Comparison of ENCODE assay signal across 24 mouse cellular contexts in the genomic region with DNA sequence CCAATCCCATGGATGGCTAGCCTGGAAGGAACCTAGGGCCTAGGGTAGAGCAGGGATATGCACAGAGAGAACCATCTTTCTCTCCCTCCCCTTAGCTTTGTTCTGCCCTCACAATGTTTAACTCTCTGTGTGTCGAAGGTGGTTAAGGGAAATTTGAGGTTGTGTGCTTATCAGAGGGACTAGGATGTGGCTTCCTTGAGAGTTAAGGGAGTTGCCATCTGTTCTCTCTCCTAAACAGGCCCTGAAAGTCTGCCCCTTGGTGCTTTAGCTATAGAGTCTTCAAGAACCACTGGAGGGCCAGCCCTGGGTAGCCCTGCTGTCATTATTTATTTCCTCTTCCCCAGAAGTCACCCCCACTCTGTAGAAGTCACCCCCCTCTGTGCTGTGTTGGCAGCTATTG. TPM values are rescaled to one million over a fixed set of nuclear protein-coding genes. Genes with fewer than 3 reads are reported as not detected.
DNase-seq lines count a peak whose midpoint lies in the region; ATAC-seq and TF ChIP-seq lines count a peak whose summit lies in the region.
"Had no signal": no experiment of that assay in that cellular context is flagged by ENCODE, and none has a peak within 500 bp of the region (broad histone marks: within the 10 kb centered on the region; RNA-seq: fewer than 3 reads in every experiment).

No protein-coding gene starts in this region.

- no peak overlapping the region for H3K4me3 ChIP-seq in midbrain, embryonic 11.5 days (ENCODE audit: low read depth, low read length)
- no peak overlapping the region for H3K4me3 ChIP-seq in midbrain, postnatal 0 days (ENCODE audit: low read depth, low read length)
- H3K4me3 ChIP-seq: embryonic facial prominence, embryonic 12.5 days; embryonic facial prominence, embryonic 15.5 days; gastrocnemius, adult 2 months; heart, adult 2 months; heart, embryonic 10.5 days; hindbrain, embryonic 10.5 days; hindbrain, embryonic 13.5 days had no signal

- no peak overlapping the region for H3K4me2 ChIP-seq in midbrain, embryonic 11.5 days
- no peak overlapping the region for H3K4me2 ChIP-seq in midbrain, postnatal 0 days (ENCODE audit: low read depth, low read length, poor library complexity, severe bottlenecking)
- H3K4me2 ChIP-seq: embryonic facial prominence, embryonic 12.5 days; embryonic facial prominence, embryonic 15.5 days; hindbrain, embryonic 13.5 days had no signal

- H3K9ac ChIP-seq in midbrain, embryonic 11.5 days (ENCODE audit: low read length) = no peak overlapping the region
- no peak overlapping the region for H3K9ac ChIP-seq in midbrain, postnatal 0 days (replicated peaks; ENCODE audit: low read length, poor library complexity, severe bottlenecking)
- H3K9ac ChIP-seq: embryonic facial prominence, embryonic 12.5 days; embryonic facial prominence, embryonic 15.5 days; forebrain, postnatal 0 days; hindbrain, embryonic 13.5 days had no signal

- H3K27me3 ChIP-seq in midbrain, embryonic 11.5 days (ENCODE audit: control insufficient read depth, insufficient read depth, low read length) = no peaks in the 10 kb centered on the region
- no peaks in the 10 kb centered on the region for H3K27me3 ChIP-seq in midbrain, postnatal 0 days (ENCODE audit: insufficient read depth, low read length)
- H3K27me3 ChIP-seq: CH12.LX; embryonic facial prominence, embryonic 12.5 days; embryonic facial prominence, embryonic 15.5 days; hindbrain, embryonic 13.5 days had no signal

- H3K4me1 ChIP-seq in midbrain, embryonic 11.5 days (ENCODE audit: control insufficient read depth, insufficient read depth, low read length) = peaks cover 3% of the 10 kb centered on the region; the same call in 1 of the 2 replicates
- no peaks in the 10 kb centered on the region for H3K4me1 ChIP-seq in midbrain, postnatal 0 days (ENCODE audit: insufficient read depth, low read length)
- H3K4me1 ChIP-seq: embryonic facial prominence, embryonic 12.5 days; embryonic facial prominence, embryonic 15.5 days; hindbrain, embryonic 10.5 days had no signal

- TF ChIP-seq CTCF in midbrain, postnatal 0 days (IDR thresholded peaks at IDR 0.05) = no peak

- no peak overlapping the region for H3K27ac ChIP-seq in midbrain, embryonic 11.5 days (ENCODE audit: low read depth, low read length)
- no peak overlapping the region for H3K27ac ChIP-seq in midbrain, postnatal 0 days (ENCODE audit: low read depth, low read length)
- H3K27ac ChIP-seq: embryonic facial prominence, embryonic 12.5 days; embryonic facial prominence, embryonic 15.5 days; gastrocnemius, adult 2 months; heart, adult 2 months; heart, embryonic 10.5 days; hindbrain, embryonic 10.5 days; hindbrain, embryonic 13.5 days; hindbrain, postnatal 0 days had no signal

- no peak for ATAC-seq in midbrain, embryonic 11.5 days (ENCODE audit: low FRiP score)
- no peak for ATAC-seq in midbrain, postnatal 0 days (ENCODE audit: low FRiP score)
- peak; percentile 88 for ATAC-seq in common myeloid progenitor, adult 5-6 weeks (replicated peaks; ENCODE audit: low read depth, poor library complexity, severe bottlenecking)
- ATAC-seq in megakaryocyte progenitor cell, adult 5-6 weeks (replicated peaks; ENCODE audit: poor library complexity) = peak; percentile 79
- ATAC-seq: forebrain, embryonic 14.5 days; forebrain, postnatal 0 days; hindbrain, postnatal 0 days; inflammation-experienced regulatory T-cells, adult 6 months; intestine, embryonic 16.5 days; Patski had no signal

- no peaks in the 10 kb centered on the region for H3K36me3 ChIP-seq in midbrain, embryonic 11.5 days (ENCODE audit: control insufficient read depth, insufficient read depth, low read length)
- H3K36me3 ChIP-seq in midbrain, postnatal 0 days (ENCODE audit: insufficient read depth, low read length) = no peaks in the 10 kb centered on the region
- H3K36me3 ChIP-seq: embryonic facial prominence, embryonic 12.5 days; embryonic facial prominence, embryonic 15.5 days; G1E; heart, embryonic 10.5 days; hindbrain, embryonic 10.5 days; hindbrain, embryonic 13.5 days had no signal

- peak; percentile 47 for DNase-seq in midbrain, embryonic 11.5 days (ENCODE audit: low spot score, missing footprints)
- DNase-seq in midbrain, postnatal 0 days (ENCODE audit: low spot score) = no peak
- no peak for DNase-seq in right cerebral cortex, adult 18-20 months
- no peak for DNase-seq in thymus, postnatal 25 days
- DNase-seq: cerebellum, adult 11 months; cerebellum, adult 2 months; cerebellum, postnatal 36 days; forebrain, postnatal 0 days; gastrocnemius, adult 2 months; heart, adult 2 months had no signal

- WGBS in midbrain, embryonic 11.5 days = 58% methylated on average over 1 of the region's 1 CpGs
- WGBS in midbrain, postnatal 0 days = 95% methylated on average over 1 of the region's 1 CpGs

- H3K9me3 ChIP-seq in midbrain, embryonic 11.5 days (ENCODE audit: control insufficient read depth, low read length) = no peaks in the 10 kb centered on the region
- H3K9me3 ChIP-seq in midbrain, postnatal 0 days (ENCODE audit: low read length) = no peaks in the 10 kb centered on the region
- H3K9me3 ChIP-seq: embryonic facial prominence, embryonic 12.5 days; embryonic facial prominence, embryonic 15.5 days; G1E; heart, embryonic 10.5 days; hindbrain, embryonic 10.5 days; hindbrain, embryonic 13.5 days had no signal

RNA-seq across cellular contexts. Expression of gene Dglucy, which starts 25.9 kb away (rescaled TPM):
- 0.23 and 0.44 TPM in 2 replicates for polyA plus RNA-seq in midbrain, embryonic 11.5 days (2014; fragmentation: Nextera tagmentation; extraction: Ambion mirVana)
- total RNA-seq in midbrain, postnatal 0 days (2014; rRNA removed) = 3.6 and 5.4 TPM in 2 replicates
- 2.0 and 2.2 TPM in 2 replicates for polyA plus RNA-seq in midbrain, postnatal 0 days (2015; fragmentation: Nextera tagmentation; extraction: Ambion mirVana)
- 13.3 and 14.6 TPM in 2 replicates for total RNA-seq in common myeloid progenitor, adult 5-6 weeks (2017)
- 12.5 and 15.1 TPM in 2 replicates for total RNA-seq in megakaryocyte progenitor cell, adult 5-6 weeks (2015)
- total RNA-seq in megakaryocyte progenitor cell, adult 5-6 weeks (2017) = 13.1 and 15.3 TPM in 2 replicates

RNA-seq across cellular contexts. Expression of gene Rps6ka5, which starts 26.2 kb away (rescaled TPM):
- 3.2 and 3.8 TPM in 2 replicates for polyA plus RNA-seq in midbrain, embryonic 11.5 days (2014; fragmentation: Nextera tagmentation; extraction: Ambion mirVana)
- total RNA-seq in midbrain, postnatal 0 days (2014; rRNA removed) = 12.6 TPM in 2 replicates
- polyA plus RNA-seq in midbrain, postnatal 0 days (2015; fragmentation: Nextera tagmentation; extraction: Ambion mirVana) = 3.8 and 4.9 TPM in 2 replicates
- 43.1 and 47.1 TPM in 2 replicates for total RNA-seq in common myeloid progenitor, adult 5-6 weeks (2017)
- total RNA-seq in megakaryocyte progenitor cell, adult 5-6 weeks (2015) = 21.8 and 26.2 TPM in 2 replicates
- total RNA-seq in megakaryocyte progenitor cell, adult 5-6 weeks (2017) = 25.4 and 29.1 TPM in 2 replicates

Comparison
In these comparisons a context has a peak if more than half of its experiments do, and no peak if none do; other contexts are left out.
1. ATAC-seq: peak in common myeloid progenitor, adult 5-6 weeks (single experiment) and megakaryocyte progenitor cell, adult 5-6 weeks (single experiment); none in midbrain, embryonic 11.5 days (single experiment) and midbrain, postnatal 0 days (single experiment).